Mouse (Mus musculus): ENCODE results near the gene Cdhr2. TPM values are rescaled to one million over a fixed set of nuclear protein-coding genes. Genes with fewer than 3 reads are reported as not detected.

Gene Cdhr2
- total RNA-seq, 4 experiments from 2014 or later, result 0.27 to 0.54 (median 0.37) TPM

GRCm38 (mm10) chr13:54692711-54693557 lies 8.3 kb upstream of the Cdhr2 start:
- DNase-seq (ENCODE audit: low spot score in 2 of 2), result no peak

DNA sequence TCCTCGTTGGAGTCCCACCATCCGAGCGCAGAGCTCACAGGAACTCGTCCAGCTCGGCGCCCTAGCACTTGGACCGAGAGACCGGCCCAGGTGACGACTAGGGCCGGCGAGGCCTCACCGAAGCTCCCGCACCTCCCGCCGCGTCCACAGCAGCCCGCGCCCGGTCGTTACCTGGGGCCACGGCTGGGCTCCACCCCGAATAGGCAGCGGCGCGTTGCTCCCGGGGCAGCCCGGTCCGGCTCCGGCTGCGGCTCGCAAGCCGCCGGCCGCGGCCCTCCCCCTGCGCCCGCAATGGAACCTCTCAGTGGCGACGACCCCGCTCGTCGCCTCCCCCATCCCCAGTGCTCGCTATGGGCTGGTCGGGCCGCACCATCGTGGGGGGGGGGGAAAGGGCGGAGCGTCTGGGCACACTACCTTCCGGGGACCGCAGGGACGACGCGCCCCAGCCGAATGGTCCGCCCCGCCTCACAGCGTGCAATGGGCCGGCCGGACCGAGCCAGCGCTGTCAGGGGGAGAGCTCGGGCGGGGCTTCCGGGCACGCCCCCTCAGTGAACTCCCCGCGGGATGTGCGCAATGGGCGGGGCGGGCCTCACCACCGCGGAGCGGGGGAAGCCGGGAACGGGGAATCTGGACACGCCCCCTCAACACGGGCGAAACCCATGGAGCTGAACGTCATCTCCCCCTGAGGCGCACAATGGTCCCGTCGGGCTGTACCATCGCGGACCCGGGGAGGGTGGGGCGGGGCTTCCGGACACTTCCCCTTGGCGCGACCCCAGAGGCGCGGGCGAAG lies 7.5 kb upstream of the Cdhr2 start, which contains the start of gene Rnf44:
Gene Rnf44 (minus strand): TSS at position 350 of the 790 bp plus-strand sequence.
- DNase-seq (ENCODE audit: low spot score in 2 of 2), result peak; percentile 98 to 99

- peak; percentile 87 to 90 for DNase-seq (ENCODE audit: low spot score in 2 of 2)
These were observed 6.8 kb upstream of the Cdhr2 start for GRCm38 (mm10) chr13:54694348-54695060.

GRCm38 (mm10) chr13:54695479-54696230 lies 5.6 kb upstream of the Cdhr2 start:
- DNase-seq (ENCODE audit: low spot score in 2 of 2), result no peak

GRCm38 (mm10) chr13:54702507-54702906 lies 1.2 kb downstream of the Cdhr2 start:
- DNase-seq (ENCODE audit: low spot score in 2 of 2), result no peak

GRCm38 (mm10) chr13:54704890-54705289 lies 3.6 kb downstream of the Cdhr2 start:
- no peak for DNase-seq (ENCODE audit: low spot score in 2 of 2)

- no peak for DNase-seq (ENCODE audit: low spot score in 2 of 2)
These were observed 9.6 kb downstream of the Cdhr2 start for GRCm38 (mm10) chr13:54710866-54711265.

GRCm38 (mm10) chr13:54714393-54714792 lies 13.1 kb downstream of the Cdhr2 start:
- DNase-seq (ENCODE audit: low spot score in 2 of 2), result no peak

DNA sequence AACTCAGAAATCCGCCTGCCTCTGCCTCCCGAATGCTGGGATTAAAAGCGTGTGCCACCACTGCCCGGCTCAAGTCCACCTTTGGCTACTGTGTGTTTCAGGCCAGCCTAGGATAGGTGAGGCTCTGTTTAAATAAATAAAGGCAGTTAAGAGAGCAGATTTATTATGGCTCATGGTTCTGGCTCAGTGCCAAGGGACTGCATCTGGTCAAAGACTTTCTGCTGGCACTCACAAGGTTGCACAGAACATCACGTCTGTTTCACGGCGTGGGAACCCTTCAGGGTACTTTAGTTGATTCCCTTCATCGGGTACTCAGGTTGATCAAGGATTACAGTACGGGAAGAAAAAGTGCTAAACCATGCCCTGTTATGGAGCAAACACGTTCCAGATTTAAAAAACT lies 13.7 kb downstream of the Cdhr2 start:
- DNase-seq (ENCODE audit: low spot score in 2 of 2), result no peak

DNA sequence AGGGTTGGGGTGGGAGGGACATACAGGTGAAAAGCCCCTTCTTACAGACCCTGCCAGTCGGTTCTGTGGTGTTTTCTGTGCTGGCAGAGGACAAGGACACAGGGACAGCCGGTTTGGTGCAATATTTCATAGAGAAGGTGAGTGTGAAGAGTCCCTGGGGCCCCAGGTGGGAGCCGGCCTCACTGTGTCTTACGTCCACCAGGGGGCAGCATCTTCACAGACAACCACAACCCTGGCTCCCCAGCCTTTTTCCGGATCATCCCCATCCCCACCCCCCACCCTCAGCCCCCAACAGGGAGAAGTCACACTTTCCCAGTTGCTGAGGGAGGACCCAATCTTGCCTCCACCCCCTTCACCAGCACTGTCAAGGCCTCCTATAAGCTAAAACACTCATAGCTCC lies 15.7 kb downstream of the Cdhr2 start:
- DNase-seq (ENCODE audit: low spot score in 2 of 2), result peak in 1 of 2 experiments; percentile 62

DNA sequence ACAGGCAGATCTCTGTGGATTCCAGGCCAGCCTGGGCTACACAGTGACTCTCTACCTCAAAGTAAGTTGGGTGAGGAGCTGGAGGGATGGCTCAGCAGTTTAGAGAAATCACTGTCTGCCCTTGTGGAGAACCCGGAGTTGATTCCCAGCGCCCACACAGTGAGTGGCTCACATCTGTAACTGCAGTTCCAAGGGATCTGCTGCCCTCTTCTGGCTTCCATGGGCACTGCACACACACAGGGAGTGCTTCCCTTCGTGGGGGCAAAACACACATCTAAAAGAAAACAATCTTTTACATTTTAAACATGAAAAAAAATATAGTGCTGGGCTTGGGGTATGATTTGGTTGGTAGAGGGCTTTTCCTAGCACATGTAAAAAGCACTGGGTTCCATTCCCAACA lies 21.9 kb downstream of the Cdhr2 start:
- no peak for DNase-seq (ENCODE audit: low spot score in 2 of 2)

DNA sequence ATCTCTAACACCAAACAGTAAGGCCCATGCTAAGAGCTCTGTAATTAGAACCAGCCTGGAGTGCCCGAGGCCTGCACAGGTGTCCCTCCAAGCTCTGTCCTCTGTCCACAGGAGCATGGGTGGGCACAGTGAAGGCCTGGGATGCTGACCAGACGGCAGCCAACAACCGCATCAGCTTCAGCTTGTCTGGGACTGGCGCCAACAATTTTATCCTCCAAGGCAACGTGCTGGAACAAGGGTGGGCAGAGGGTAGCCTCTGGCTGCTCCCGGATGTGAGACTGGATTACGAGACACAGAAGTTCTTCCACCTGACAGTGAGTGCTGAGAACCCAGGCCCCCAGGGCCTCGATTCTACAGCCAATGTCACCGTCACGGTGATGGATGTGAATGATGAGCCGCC lies 24.9 kb downstream of the Cdhr2 start:
- no peak for DNase-seq (ENCODE audit: low spot score in 2 of 2)

DNA sequence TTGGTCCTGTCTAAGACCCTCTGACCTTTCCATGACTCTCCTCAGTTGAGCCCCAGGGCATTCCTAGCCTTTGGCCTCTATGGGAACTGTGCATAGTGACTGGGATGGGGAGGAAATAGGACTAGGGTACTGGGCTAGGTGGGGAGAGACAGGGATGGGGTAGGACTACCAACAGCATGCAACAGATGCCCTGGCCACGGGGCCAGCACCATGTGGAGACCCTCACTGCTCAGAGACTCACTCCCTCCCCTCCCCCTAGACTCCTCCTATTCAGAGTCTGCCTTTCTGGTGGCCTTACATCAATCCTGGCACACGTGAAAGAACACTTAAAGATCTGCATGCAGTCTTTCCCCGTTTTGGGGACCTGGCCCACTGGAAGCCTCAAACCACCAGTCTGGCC lies 35.7 kb downstream of the Cdhr2 start:
- DNase-seq (ENCODE audit: low spot score in 2 of 2), result no peak

- no peak for DNase-seq (ENCODE audit: low spot score in 2 of 2)
These were observed 36.4 kb downstream of the Cdhr2 start for GRCm38 (mm10) chr13:54737488-54738212.

GRCm38 (mm10) chr13:54738213-54738601 lies 36.9 kb downstream of the Cdhr2 start:
- no peak for DNase-seq (ENCODE audit: low spot score in 2 of 2)

DNA sequence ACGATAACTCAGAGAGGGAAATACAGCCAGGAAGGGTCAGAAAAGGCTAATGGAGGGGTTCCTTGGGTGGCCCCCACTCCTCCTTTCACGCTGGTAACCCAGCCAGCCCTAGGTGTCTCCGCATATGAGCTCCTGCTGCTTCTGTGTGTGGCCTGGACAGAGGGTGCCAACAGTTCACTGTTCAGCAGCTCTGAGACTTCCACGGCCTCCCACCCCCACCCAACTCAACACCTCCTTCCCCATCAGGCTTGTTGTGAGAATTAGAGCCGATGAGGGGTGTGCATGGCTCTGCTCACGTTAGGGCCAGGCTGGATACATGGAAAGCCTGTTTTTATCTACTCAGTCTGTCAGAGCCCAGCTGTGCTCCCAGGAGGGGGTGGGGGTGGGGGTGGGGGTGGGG lies 44.8 kb downstream of the Cdhr2 start:
- peak in 1 of 2 experiments; percentile 7 for DNase-seq (ENCODE audit: low spot score in 2 of 2)

DNA sequence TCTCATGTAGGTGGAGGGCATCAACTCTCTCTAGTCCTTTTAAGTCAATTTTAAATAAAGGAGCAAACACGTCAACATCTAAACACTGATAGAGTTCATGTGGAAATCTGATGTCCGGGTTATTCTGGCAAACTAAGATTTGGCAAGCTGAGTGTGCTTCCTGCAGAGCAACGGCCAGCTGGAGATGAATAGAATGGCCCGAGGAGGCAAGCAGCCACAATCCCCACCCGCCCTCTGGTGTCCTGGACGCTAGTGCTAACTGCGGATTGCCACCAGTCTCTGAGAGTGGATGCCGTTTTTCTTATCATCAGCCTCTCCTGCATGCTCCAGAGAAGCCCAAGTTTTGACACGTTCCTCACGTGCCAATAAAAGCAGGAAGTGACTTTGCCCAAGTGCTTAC lies 45.6 kb downstream of the Cdhr2 start:
- DNase-seq (ENCODE audit: low spot score in 2 of 2), result no peak

GRCm38 (mm10) chr13:54748190-54748589 lies 46.9 kb downstream of the Cdhr2 start:
- peak in 1 of 2 experiments; percentile 15 for DNase-seq (ENCODE audit: low spot score in 2 of 2)

- peak in 1 of 2 experiments; percentile 8 for DNase-seq (ENCODE audit: low spot score in 2 of 2)
These were observed 47.4 kb downstream of the Cdhr2 start for GRCm38 (mm10) chr13:54748721-54749060.
